In the genomic region with DNA sequence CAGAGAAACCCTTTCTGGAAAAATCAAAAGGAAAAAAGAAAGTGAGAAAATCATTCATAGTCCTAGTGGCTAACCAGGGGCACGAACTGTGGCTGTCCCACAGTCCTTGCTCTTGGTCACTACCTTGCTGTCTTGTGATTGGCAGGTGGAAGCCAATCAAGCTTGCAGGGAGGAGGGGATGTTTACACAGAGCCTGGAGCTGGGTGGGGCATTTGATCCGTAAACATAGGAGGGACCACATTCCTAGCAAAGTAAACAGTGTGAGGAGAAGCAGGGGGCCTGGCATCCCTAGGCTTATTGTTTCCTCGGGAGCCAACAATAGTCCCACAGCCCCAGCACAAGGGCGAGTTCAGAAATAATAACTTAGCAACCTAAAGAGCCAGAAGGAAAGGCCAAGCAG, we compare ENCODE assay signal across 18 mouse cellular contexts.
DNase-seq lines count a peak whose midpoint lies in the region; ATAC-seq and TF ChIP-seq lines count a peak whose summit lies in the region.
"Had no signal": no experiment of that assay in that cellular context is flagged by ENCODE, and none has a peak within 500 bp of the region (broad histone marks: within the 10 kb centered on the region; RNA-seq: fewer than 3 reads in every experiment).

No protein-coding gene starts in this region.

- DNase-seq in embryo, embryonic 10 days (ENCODE audit: low spot score): peak; percentile 29
- no peak for DNase-seq in embryo, embryonic 11 days
- DNase-seq in WW6 (ENCODE audit: low read depth, low spot score): peak; percentile 13
- DNase-seq in lung, adult 2 months: peak; percentile 10
- DNase-seq in left cerebral cortex, adult 9 months (ENCODE audit: low spot score in 2 of 2): no peak
- DNase-seq in adrenal gland, postnatal 14 days: no peak
- DNase-seq in cerebellum, adult 8-10 months: no peak
- DNase-seq: cerebellum, adult 11 months; gastrocnemius, adult 2 months; heart, adult 18-20 months; kidney, adult 2 months; midbrain, embryonic 14.5 days; right cerebral cortex, postnatal 14 days had no signal

- no peak for TF ChIP-seq POLR2A in lung, adult 2 months (IDR thresholded peaks at IDR 0.05; ENCODE audit: borderline replicate concordance, extremely low read depth, low read depth, low read length)

- no peaks in the 10 kb centered on the region for H3K27me3 ChIP-seq in stomach, embryonic 14.5 days (ENCODE audit: control insufficient read depth, insufficient read depth, low read length)
- H3K27me3 ChIP-seq: forebrain, embryonic 13.5 days; limb, embryonic 13.5 days had no signal

- H3K9ac ChIP-seq in stomach, embryonic 14.5 days (replicated peaks; ENCODE audit: low read depth, low read length): no peak overlapping the region
- H3K9ac ChIP-seq: forebrain, embryonic 13.5 days; hindbrain, embryonic 14.5 days; limb, embryonic 13.5 days had no signal

- H3K27ac ChIP-seq in stomach, embryonic 14.5 days (ENCODE audit: low read length): 0 out of 2 replicates have a peak overlapping the region, but pooled peaks have one; percentile 27
- H3K27ac ChIP-seq: forebrain, embryonic 13.5 days; gastrocnemius, adult 2 months; hindbrain, embryonic 14.5 days; limb, embryonic 13.5 days; macrophage had no signal

- 34% methylated on average over 4 of the region's 4 CpGs for WGBS in lung, adult 2 months
- WGBS in stomach, embryonic 14.5 days: 24% methylated on average over 4 of the region's 4 CpGs

- no peak overlapping the region for H3K4me2 ChIP-seq in stomach, embryonic 14.5 days (replicated peaks; ENCODE audit: low read depth, low read length)
- H3K4me2 ChIP-seq: forebrain, embryonic 13.5 days; hindbrain, embryonic 14.5 days; limb, embryonic 13.5 days had no signal

- no peaks in the 10 kb centered on the region for H3K9me3 ChIP-seq in stomach, embryonic 14.5 days (ENCODE audit: control insufficient read depth, low read depth, low read length)
- H3K9me3 ChIP-seq: forebrain, embryonic 13.5 days; limb, embryonic 13.5 days had no signal

- 0 out of 2 replicates have a peak, but pooled peaks cover 3% of the 10 kb centered on the region for H3K4me1 ChIP-seq in lung, adult 2 months (ENCODE audit: control insufficient read depth, insufficient read depth, low read length)
- H3K4me1 ChIP-seq in stomach, embryonic 14.5 days (ENCODE audit: control insufficient read depth, insufficient read depth, low read length): 0 out of 2 replicates have a peak, but pooled peaks cover 3% of the 10 kb centered on the region
- H3K4me1 ChIP-seq: forebrain, embryonic 13.5 days had no signal

- no peak for TF ChIP-seq CTCF in lung, adult 2 months (IDR thresholded peaks at IDR 0.05; ENCODE audit: insufficient read depth, low read length)

- no peak overlapping the region for H3K4me3 ChIP-seq in lung, adult 2 months (replicated peaks; ENCODE audit: extremely low read depth, low read depth, low read length)
- no peak overlapping the region for H3K4me3 ChIP-seq in stomach, embryonic 14.5 days (ENCODE audit: low read depth, low read length)
- H3K4me3 ChIP-seq: forebrain, embryonic 13.5 days; gastrocnemius, adult 2 months; limb, embryonic 13.5 days had no signal

- H3K36me3 ChIP-seq in stomach, embryonic 14.5 days (ENCODE audit: control insufficient read depth, insufficient read depth, low read length): no peaks in the 10 kb centered on the region
- H3K36me3 ChIP-seq: limb, embryonic 13.5 days had no signal

- peak; percentile 89 for ATAC-seq in stomach, embryonic 14.5 days (ENCODE audit: insufficient number of reproducible peaks, insufficient read depth, low FRiP score, low read depth)
- ATAC-seq: forebrain, embryonic 13.5 days had no signal

Comparison
In these comparisons a context has a peak if more than half of its experiments do, and no peak if none do; other contexts are left out.
1. DNase-seq: peak in embryo, embryonic 10 days (single experiment), WW6 (single experiment) and lung, adult 2 months (single experiment); none in embryo, embryonic 11 days (single experiment), left cerebral cortex, adult 9 months (0 of 2), adrenal gland, postnatal 14 days (single experiment) and cerebellum, adult 8-10 months (single experiment).